Mouse (Mus musculus) heart, postnatal 36 days (tissue): ENCODE measurements around the gene Asah2. TPM values are rescaled to one million over a fixed set of nuclear protein-coding genes. Genes with fewer than 3 reads are reported as not detected.
A peak's percentile ranks its signal among the peaks of the same experiment; 100 is the strongest.

ENCODE experiments used
- DNase-seq, 2 experiments: peaks; one replicate each; pipeline ENCODE4 v3.0.0; 2021 to 2022
- intact Hi-C: fragments of 180-260 bp; cut with DNase I; formaldehyde crosslinking; loops from one replicate; pipeline ENCODE4 v1.15.1; 2025
- total RNA-seq, 2 experiments: library from RNA; stranded (reverse); gene quantifications; 2 replicates each; pipeline ENCODE4 v1.2.3; 2021

Gene Asah2
- total RNA-seq, 2 experiments from 2014 or later, result 12.9 to 14.3 TPM

DNA sequence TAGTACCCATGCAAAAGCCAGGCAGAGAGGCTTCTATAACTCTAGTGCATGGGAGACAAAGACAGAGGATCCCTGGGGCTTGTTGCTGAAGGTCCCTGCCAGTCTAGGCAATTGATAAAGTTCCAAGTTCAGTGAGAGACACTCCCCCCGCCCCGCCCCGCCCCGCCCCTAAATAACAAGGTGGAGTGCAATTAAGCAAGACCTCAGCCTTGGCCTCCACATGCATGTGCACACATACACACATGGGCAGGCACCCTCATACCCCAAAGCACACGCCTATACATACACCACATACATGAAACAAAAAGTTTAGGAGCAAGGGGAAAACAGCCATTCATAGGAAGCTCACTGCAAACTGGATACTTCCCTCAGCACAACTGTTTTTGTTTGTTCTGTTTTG lies 90.0 kb downstream of the Asah2 start:
- intact Hi-C loops, result no loop called here
- no peak for DNase-seq

GRCm38 (mm10) chr19:32002623-32003022 lies 105.4 kb downstream of the Asah2 start:
- intact Hi-C loops, result no loop called here
- no peak for DNase-seq

DNA sequence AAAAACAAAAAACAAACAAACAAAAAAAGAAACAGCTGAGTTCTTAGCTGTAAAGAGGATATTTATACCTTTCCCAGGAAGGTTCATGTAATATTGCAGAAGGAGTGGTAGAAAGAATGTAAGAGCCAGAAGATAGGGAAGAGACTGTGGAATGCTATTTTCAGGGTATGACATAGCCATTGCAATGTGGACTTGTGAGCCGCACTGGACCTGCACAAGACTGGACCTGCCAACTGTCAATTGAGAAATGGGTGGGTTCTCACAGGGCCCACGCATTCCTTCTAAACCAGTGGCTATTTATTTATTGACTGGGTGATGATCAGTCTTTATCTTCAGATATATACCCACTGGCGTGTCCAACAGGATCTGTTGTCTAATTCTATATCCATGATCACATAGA lies 111.1 kb downstream of the Asah2 start:
- no peak for DNase-seq
- intact Hi-C loops, result no loop called here

DNA sequence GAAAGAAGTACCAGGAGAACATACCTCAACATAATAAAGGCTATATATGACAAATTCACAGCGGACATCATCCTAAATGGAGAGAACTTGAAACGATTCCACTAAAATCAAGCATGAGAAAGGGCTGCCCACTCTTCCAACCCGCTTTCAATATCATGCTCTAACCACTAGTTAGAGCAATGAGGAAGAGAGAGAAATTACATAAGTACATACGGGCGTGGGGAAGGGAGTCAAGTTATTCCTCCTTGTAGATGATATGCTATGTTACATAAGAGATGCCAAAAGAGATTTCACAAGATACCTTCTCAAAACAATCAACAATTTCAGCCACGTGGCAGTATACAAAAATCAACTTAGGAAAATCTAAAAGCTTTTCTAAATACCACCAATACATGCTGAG lies 117.0 kb downstream of the Asah2 start:
- no peak for DNase-seq
- intact Hi-C loops, result no loop called here

- DNase-seq, result no peak
- intact Hi-C loops, result no loop called here
Measured at GRCm38 (mm10) chr19:31975882-31976281, 132.1 kb downstream of the Asah2 start.

DNA sequence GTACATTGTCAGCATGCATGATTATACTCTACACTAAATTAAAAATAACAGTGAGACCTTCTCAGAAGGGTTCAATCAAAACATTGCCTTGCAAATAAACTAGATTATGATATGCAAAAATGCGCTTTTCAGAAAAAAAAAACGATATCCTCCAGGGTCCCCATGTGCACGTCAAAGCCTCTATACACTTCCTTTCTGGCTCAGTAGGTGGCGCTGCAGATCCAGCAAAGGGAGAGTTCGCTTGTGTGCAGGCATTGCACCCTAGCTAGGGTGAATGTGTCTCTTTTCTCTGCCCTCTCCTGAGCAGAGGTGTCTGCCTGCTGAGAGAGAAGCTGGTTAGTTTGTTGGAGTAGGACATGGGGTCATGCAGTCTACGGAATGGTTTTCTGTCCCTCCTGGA lies 136.0 kb downstream of the Asah2 start:
- intact Hi-C loops, result loop anchor here (5.0 kb wide), 4 partner anchors 60 to 720 kb away; no protein-coding TSS in a partner anchor
- DNase-seq, result peak; percentile 74 to 85

- intact Hi-C loops, result loop anchor here (5.0 kb wide), 4 partner anchors 61 to 721 kb away; no protein-coding TSS in a partner anchor
- no peak for DNase-seq
Measured at GRCm38 (mm10) chr19:31971405-31971804, 136.6 kb downstream of the Asah2 start.

- DNase-seq, result no peak
- intact Hi-C loops, result no loop called here
Measured at GRCm38 (mm10) chr19:31967933-31968532, 140.0 kb downstream of the Asah2 start.

- DNase-seq, result no peak
- intact Hi-C loops, result no loop called here
Measured at GRCm38 (mm10) chr19:31963147-31963546, 144.9 kb downstream of the Asah2 start.

DNA sequence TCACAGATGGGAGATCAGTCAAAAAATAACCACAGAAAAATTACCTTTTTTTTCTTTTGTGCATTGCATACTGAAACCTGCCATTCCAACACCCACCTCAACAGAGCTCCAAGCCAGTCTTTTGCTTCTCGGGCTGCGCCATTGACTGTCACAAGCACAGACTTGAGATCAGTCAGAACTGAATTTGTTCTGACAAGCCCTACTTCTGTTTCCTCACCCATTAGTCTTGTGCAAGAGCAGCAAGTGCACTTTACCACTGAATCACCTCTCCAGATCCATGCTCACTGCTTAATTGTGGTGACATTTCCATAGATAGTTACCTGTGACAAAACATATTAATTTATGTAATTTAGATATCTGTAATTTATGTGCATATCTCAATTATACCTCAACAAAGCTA lies 147.6 kb downstream of the Asah2 start:
- intact Hi-C loops, result no loop called here
- no peak for DNase-seq

GRCm38 (mm10) chr19:31956359-31956758 lies 151.7 kb downstream of the Asah2 start:
- DNase-seq, result no peak
- intact Hi-C loops, result no loop called here

- no peak for DNase-seq
- intact Hi-C loops, result no loop called here
Measured at GRCm38 (mm10) chr19:31954696-31955095, 153.3 kb downstream of the Asah2 start.

DNA sequence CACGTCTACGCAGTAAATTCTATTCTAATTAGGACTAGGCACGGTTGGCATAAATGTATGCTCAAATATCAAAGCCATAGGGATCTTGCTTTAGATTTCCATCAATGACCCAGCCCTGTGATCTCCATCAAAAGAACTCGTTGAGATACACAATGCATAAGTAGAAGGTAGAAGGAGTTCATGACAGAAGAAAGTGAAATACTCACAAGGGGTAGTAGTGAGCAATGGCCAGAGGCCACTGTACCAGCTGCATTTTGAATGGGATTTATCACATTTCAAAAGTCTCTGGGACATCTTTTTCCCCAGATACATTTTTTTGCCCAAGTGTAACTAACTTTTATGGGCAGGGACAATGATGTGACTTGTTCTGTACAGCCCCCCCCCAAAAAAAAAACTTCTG lies 153.7 kb downstream of the Asah2 start:
- intact Hi-C loops, result no loop called here
- DNase-seq, result no peak

GRCm38 (mm10) chr19:31953799-31954198 lies 154.2 kb downstream of the Asah2 start:
- intact Hi-C loops, result no loop called here

GRCm38 (mm10) chr19:31950793-31951489 lies 157.1 kb downstream of the Asah2 start:
- intact Hi-C loops, result no loop called here
- no peak for DNase-seq

More at GRCm38 (mm10) chr19:31953799-31954198, 154.2 kb downstream of the Asah2 start:
- no peak for DNase-seq

Other genes starting within 250 kb of the Asah2 start
- not detected for gene A1cf, start 239.4 kb downstream of the Asah2 start, total RNA-seq